Mouse (Mus musculus): ENCODE data around the gene Gm13306. TPM values are rescaled to one million over a fixed set of nuclear protein-coding genes. Genes with fewer than 3 reads are reported as not detected.

Gene Gm13306
- 3.4 TPM for polyA plus RNA-seq (2014; fragmentation: Illumina TruSeq; extraction: RNeasy Lipid Tissue Mini Kit (QIAGEN cat#74804); ENCODE audit: low read depth, low replicate concordance)

DNA sequence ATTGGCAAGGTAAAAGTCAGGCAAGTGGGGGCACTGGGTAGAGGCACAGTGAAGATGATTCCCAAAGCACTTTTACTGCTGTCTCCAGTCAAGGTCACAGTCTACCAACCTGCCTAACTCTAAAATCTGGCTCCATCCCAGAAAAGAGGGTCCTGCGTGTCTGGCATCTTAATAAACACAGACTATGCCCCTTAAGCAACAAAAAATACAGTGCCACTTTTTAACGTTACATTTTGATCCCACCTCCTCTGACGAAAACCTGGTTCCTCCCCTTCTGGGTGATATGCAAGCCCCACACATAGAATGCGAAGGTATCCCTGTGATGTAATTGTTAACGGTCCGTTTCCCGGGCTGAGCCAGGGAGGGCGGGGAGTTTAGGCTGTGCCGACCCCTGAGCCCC is at the start of gene Gm13306:
Gene Gm13306 (plus strand): TSS at position 301 of the 400 bp plus-strand sequence.

DNA sequence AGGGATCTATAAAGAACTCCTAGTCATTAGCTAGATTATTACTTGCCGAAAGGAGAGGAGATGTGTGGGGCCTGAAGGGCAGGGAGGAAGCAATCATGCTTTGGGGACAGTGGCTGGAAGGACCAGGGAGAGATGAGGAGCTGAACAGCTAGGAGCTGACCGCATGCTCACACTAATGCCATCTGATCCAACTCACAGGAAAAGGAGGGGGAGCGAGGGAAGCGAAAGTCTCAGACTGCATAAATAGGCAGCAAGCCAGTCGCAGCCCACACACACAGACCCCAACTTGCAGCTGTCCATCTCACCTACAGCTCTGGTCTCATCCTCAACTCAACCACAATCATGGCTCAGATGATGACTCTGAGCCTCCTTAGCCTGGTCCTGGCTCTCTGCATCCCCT is 38.7 kb upstream of the Gm13306 start, which contains the start of gene Gm13304:
Gene Gm13304 (plus strand): TSS at position 301 of the 400 bp plus-strand sequence.

DNA sequence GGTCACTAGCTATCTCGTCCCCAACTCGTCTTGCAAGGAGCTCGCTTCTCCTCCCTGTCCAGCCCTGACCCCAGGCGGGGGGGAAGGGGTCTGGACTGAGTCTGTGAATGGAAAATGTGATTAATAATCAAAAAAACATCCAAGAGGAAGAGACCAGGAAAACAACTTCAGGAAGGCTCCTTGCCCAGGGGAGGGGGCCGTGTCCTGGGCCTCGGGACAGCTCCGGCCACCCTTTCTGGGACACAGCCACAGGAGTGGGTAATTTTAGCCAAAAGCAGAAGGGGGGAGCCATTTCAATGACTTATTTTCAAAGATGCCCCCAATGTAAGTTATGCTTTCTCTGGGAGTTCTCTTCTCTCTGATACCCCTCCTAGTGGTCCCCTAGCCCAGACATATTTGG is 15.3 kb downstream of the Gm13306 start, which contains the start of gene Gm13305:
Gene Gm13305 (minus strand): TSS at position 101 of the 400 bp plus-strand sequence.

Other genes starting within 250 kb of the Gm13306 start
- 34.3 TPM for gene Gm21541, start 249.8 kb upstream of the Gm13306 start, polyA plus RNA-seq (2014; fragmentation: Illumina TruSeq; extraction: RNeasy Lipid Tissue Mini Kit (QIAGEN cat#74804); ENCODE audit: low read depth, low replicate concordance)
- 6.0 TPM for gene Gm20878, start 211.9 kb upstream of the Gm13306 start, polyA plus RNA-seq (2014; fragmentation: Illumina TruSeq; extraction: RNeasy Lipid Tissue Mini Kit (QIAGEN cat#74804); ENCODE audit: low read depth, low replicate concordance)
- gene Fam205a4, start 187.4 kb upstream of the Gm13306 start, polyA plus RNA-seq (2014; fragmentation: Illumina TruSeq; extraction: RNeasy Lipid Tissue Mini Kit (QIAGEN cat#74804); ENCODE audit: low read depth, low replicate concordance) = 0.83 TPM
- not detected for gene Gm21093, start 118.7 kb upstream of the Gm13306 start, polyA plus RNA-seq (2014; fragmentation: Illumina TruSeq; extraction: RNeasy Lipid Tissue Mini Kit (QIAGEN cat#74804); ENCODE audit: low read depth, low replicate concordance)
- not detected for gene Gm3893, start 62.2 kb upstream of the Gm13306 start, polyA plus RNA-seq (2014; fragmentation: Illumina TruSeq; extraction: RNeasy Lipid Tissue Mini Kit (QIAGEN cat#74804); ENCODE audit: low read depth, low replicate concordance)
- gene Gm13304, start 38.6 kb upstream of the Gm13306 start, polyA plus RNA-seq (2014; fragmentation: Illumina TruSeq; extraction: RNeasy Lipid Tissue Mini Kit (QIAGEN cat#74804); ENCODE audit: low read depth, low replicate concordance) = not detected
- gene Gm13305, start 15.2 kb downstream of the Gm13306 start, polyA plus RNA-seq (2014; fragmentation: Illumina TruSeq; extraction: RNeasy Lipid Tissue Mini Kit (QIAGEN cat#74804); ENCODE audit: low read depth, low replicate concordance) = 2.3 TPM
- 1.7 TPM for gene Gm10600, start 87.2 kb downstream of the Gm13306 start, polyA plus RNA-seq (2014; fragmentation: Illumina TruSeq; extraction: RNeasy Lipid Tissue Mini Kit (QIAGEN cat#74804); ENCODE audit: low read depth, low replicate concordance)
- not detected for gene Ccl21b, start 102.3 kb downstream of the Gm13306 start, polyA plus RNA-seq (2014; fragmentation: Illumina TruSeq; extraction: RNeasy Lipid Tissue Mini Kit (QIAGEN cat#74804); ENCODE audit: low read depth, low replicate concordance)
- not detected for gene Gm21953, start 140.8 kb downstream of the Gm13306 start, polyA plus RNA-seq (2014; fragmentation: Illumina TruSeq; extraction: RNeasy Lipid Tissue Mini Kit (QIAGEN cat#74804); ENCODE audit: low read depth, low replicate concordance)
- gene Fam205a3, start 164.9 kb downstream of the Gm13306 start, polyA plus RNA-seq (2014; fragmentation: Illumina TruSeq; extraction: RNeasy Lipid Tissue Mini Kit (QIAGEN cat#74804); ENCODE audit: low read depth, low replicate concordance) = not detected

All from adipose tissue, adult 10 weeks (tissue).